Mouse (Mus musculus): ENCODE measurements at regions not wholly inside any gene's neighbourhood (a gene's known extent, or its start where the extent isn't known, plus 50 kb on each side); places are given as distances from the start of the nearest gene placed in this dataset.

- TF ChIP-seq CTCF (IDR thresholded peaks at IDR 0.05; ENCODE audit: low read depth) = no peak
- no peak for TF ChIP-seq EP300 (IDR thresholded peaks at IDR 0.05; ENCODE audit: low read depth)
These were observed 109.6 kb upstream of the Chmp2b start for GRCm38 (mm10) chr16:65672116-65672515.
